Mouse (Mus musculus): ENCODE data around the gene Susd5. TPM values are rescaled to one million over a fixed set of nuclear protein-coding genes. Genes with fewer than 3 reads are reported as not detected.

Gene Susd5
- polyA plus RNA-seq, 2 experiments: 15.7 to 29.8 TPM

- no peak for TF ChIP-seq POLR2A (IDR thresholded peaks at IDR 0.05; ENCODE audit: borderline replicate concordance, extremely low read depth, insufficient read depth, insufficient read length)
- Histone ChIP-seq H3K27ac (replicated peaks; ENCODE audit: low read depth, low read length) (no peak overlapping the region), H3K9ac (ENCODE audit: low read depth, low read length, severe bottlenecking) (0 out of 2 replicates have a peak overlapping the region, but pooled peaks have one; percentile 59), H3K4me2 (replicated peaks; ENCODE audit: low read depth, low read length, severe bottlenecking) (peak overlapping the region; percentile 99), H3K4me1 (ENCODE audit: control insufficient read depth, insufficient read depth, low read length) (peaks cover 11% of the 10 kb centered on the region), H3K4me3 (replicated peaks; ENCODE audit: low read length) (peak overlapping the region; percentile 61), H3K9me3 (ENCODE audit: control insufficient read depth, low read length) (no peaks in the 10 kb centered on the region), H3K36me3 (ENCODE audit: control insufficient read depth, insufficient read depth, low read length) (no peaks in the 10 kb centered on the region), H3K27me3 (ENCODE audit: control insufficient read depth, insufficient read depth, low read length) (0 out of 2 replicates have a peak, but pooled peaks cover 5% of the 10 kb centered on the region)
- 2% methylated on average over 8 of the region's 8 CpGs for WGBS
- DNase-seq (ENCODE audit: low spot score): no peak
- ATAC-seq (ENCODE audit: low FRiP score, low read depth): no peak
These were observed 31.1 kb upstream of the Susd5 start for GRCm38 (mm10) chr9:114025846-114026245.

- ATAC-seq (ENCODE audit: low FRiP score, low read depth) (peak; percentile 89), DNase-seq (ENCODE audit: low spot score) (peak; percentile 71)
- peak overlapping the region; percentile 61 for H3K4me3 ChIP-seq (replicated peaks; ENCODE audit: low read length)
- H3K27me3 ChIP-seq (ENCODE audit: control insufficient read depth, insufficient read depth, low read length): 0 out of 2 replicates have a peak, but pooled peaks cover 5% of the 10 kb centered on the region
- H3K4me1 ChIP-seq (ENCODE audit: control insufficient read depth, insufficient read depth, low read length): peaks cover 11% of the 10 kb centered on the region
- no peak overlapping the region for H3K27ac ChIP-seq (replicated peaks; ENCODE audit: low read depth, low read length)
- TF ChIP-seq POLR2A (IDR thresholded peaks at IDR 0.05; ENCODE audit: borderline replicate concordance, extremely low read depth, insufficient read depth, insufficient read length): no peak
- H3K4me2 ChIP-seq (replicated peaks; ENCODE audit: low read depth, low read length, severe bottlenecking): peak overlapping the region; percentile 99
- H3K9ac ChIP-seq (ENCODE audit: low read depth, low read length, severe bottlenecking): peak overlapping the region; percentile 59
- WGBS: under 1% methylated on average over 37 of the region's 52 CpGs
- H3K36me3 ChIP-seq (ENCODE audit: control insufficient read depth, insufficient read depth, low read length): no peaks in the 10 kb centered on the region
- H3K9me3 ChIP-seq (ENCODE audit: control insufficient read depth, low read length): no peaks in the 10 kb centered on the region
These were observed 30.5 kb upstream of the Susd5 start for GRCm38 (mm10) chr9:114026261-114026934.

GRCm38 (mm10) chr9:114040945-114041344 is 16.0 kb upstream of the Susd5 start:
- H3K36me3 ChIP-seq (ENCODE audit: control insufficient read depth, insufficient read depth, low read length): no peaks in the 10 kb centered on the region
- no peak for TF ChIP-seq POLR2A (IDR thresholded peaks at IDR 0.05; ENCODE audit: borderline replicate concordance, extremely low read depth, insufficient read depth, insufficient read length)
- WGBS: 76% methylated on average over 4 of the region's 4 CpGs
- no peaks in the 10 kb centered on the region for H3K27me3 ChIP-seq (ENCODE audit: control insufficient read depth, insufficient read depth, low read length)
- no peak overlapping the region for H3K4me2 ChIP-seq (replicated peaks; ENCODE audit: low read depth, low read length, severe bottlenecking)
- H3K4me3 ChIP-seq (replicated peaks; ENCODE audit: low read length): no peak overlapping the region
- H3K27ac ChIP-seq (replicated peaks; ENCODE audit: low read depth, low read length): no peak overlapping the region
- ATAC-seq (ENCODE audit: low FRiP score, low read depth) (no peak), DNase-seq (ENCODE audit: low spot score) (no peak)
- no peak overlapping the region for H3K9ac ChIP-seq (ENCODE audit: low read depth, low read length, severe bottlenecking)
- no peaks in the 10 kb centered on the region for H3K4me1 ChIP-seq (ENCODE audit: control insufficient read depth, insufficient read depth, low read length)
- H3K9me3 ChIP-seq (ENCODE audit: control insufficient read depth, low read length): no peaks in the 10 kb centered on the region

- TF ChIP-seq POLR2A (IDR thresholded peaks at IDR 0.05; ENCODE audit: borderline replicate concordance, extremely low read depth, insufficient read depth, insufficient read length): no peak
- no peak overlapping the region for H3K4me3 ChIP-seq (replicated peaks; ENCODE audit: low read length)
- H3K9ac ChIP-seq (ENCODE audit: low read depth, low read length, severe bottlenecking): no peak overlapping the region
- no peaks in the 10 kb centered on the region for H3K9me3 ChIP-seq (ENCODE audit: control insufficient read depth, low read length)
- no peaks in the 10 kb centered on the region for H3K4me1 ChIP-seq (ENCODE audit: control insufficient read depth, insufficient read depth, low read length)
- no peak; the same call in 1 of the 2 replicates for ATAC-seq (ENCODE audit: low FRiP score, low read depth)
- H3K27ac ChIP-seq (replicated peaks; ENCODE audit: low read depth, low read length): peak overlapping the region; percentile 10
- DNase-seq (ENCODE audit: low spot score): peak; percentile 21
- no peaks in the 10 kb centered on the region for H3K36me3 ChIP-seq (ENCODE audit: control insufficient read depth, insufficient read depth, low read length)
- WGBS: 33% methylated on average over 6 of the region's 6 CpGs
- H3K27me3 ChIP-seq (ENCODE audit: control insufficient read depth, insufficient read depth, low read length): no peaks in the 10 kb centered on the region
- H3K4me2 ChIP-seq (replicated peaks; ENCODE audit: low read depth, low read length, severe bottlenecking): no peak overlapping the region
These were observed 14.4 kb upstream of the Susd5 start for GRCm38 (mm10) chr9:114042490-114042889.

- ATAC-seq (ENCODE audit: low FRiP score, low read depth): no peak
- WGBS: 61% methylated on average over 3 of the region's 3 CpGs
- no peak overlapping the region for H3K4me3 ChIP-seq (replicated peaks; ENCODE audit: low read length)
- H3K36me3 ChIP-seq (ENCODE audit: control insufficient read depth, insufficient read depth, low read length): no peaks in the 10 kb centered on the region
- no peaks in the 10 kb centered on the region for H3K9me3 ChIP-seq (ENCODE audit: control insufficient read depth, low read length)
- no peak overlapping the region for H3K27ac ChIP-seq (replicated peaks; ENCODE audit: low read depth, low read length)
- no peak overlapping the region for H3K9ac ChIP-seq (ENCODE audit: low read depth, low read length, severe bottlenecking)
- no peaks in the 10 kb centered on the region for H3K27me3 ChIP-seq (ENCODE audit: control insufficient read depth, insufficient read depth, low read length)
- no peak for TF ChIP-seq POLR2A (IDR thresholded peaks at IDR 0.05; ENCODE audit: borderline replicate concordance, extremely low read depth, insufficient read depth, insufficient read length)
- no peak for DNase-seq (ENCODE audit: low spot score)
- H3K4me1 ChIP-seq (ENCODE audit: control insufficient read depth, insufficient read depth, low read length): no peaks in the 10 kb centered on the region
- no peak overlapping the region for H3K4me2 ChIP-seq (replicated peaks; ENCODE audit: low read depth, low read length, severe bottlenecking)
These were observed 12.5 kb upstream of the Susd5 start for GRCm38 (mm10) chr9:114044446-114044845.

Data from limb, embryonic 14.5 days (tissue).